Mouse (Mus musculus) erythroblast, embryonic 14.5 days (primary cell): ENCODE data around the gene Tns1. TPM values are rescaled to one million over a fixed set of nuclear protein-coding genes. Genes with fewer than 3 reads are reported as not detected.

Experiments used
- H3K27me3 ChIP-seq: 2 replicates; pipeline ENCODE4 v1.6.1; 2012; ENCODE audit warnings: inconsistent platforms; ENCODE audit not compliant: control insufficient read depth
- H3K36me3 ChIP-seq: 2 replicates; pipeline ENCODE4 v1.6.1; 2012; ENCODE audit warnings: mild to moderate bottlenecking, inconsistent platforms; ENCODE audit not compliant: control insufficient read depth
- H3K4me1 ChIP-seq: 2 replicates; pipeline ENCODE4 v1.6.1; 2012; ENCODE audit warnings: inconsistent platforms; ENCODE audit not compliant: control insufficient read depth
- H3K4me3 ChIP-seq: replicated peaks from 2 replicates; pipeline ENCODE3; 2012; ENCODE audit warnings: moderate library complexity, mild to moderate bottlenecking, inconsistent platforms
- H3K9me3 ChIP-seq: 2 replicates; pipeline ENCODE4 v1.6.1; 2012; ENCODE audit warnings: low read length, inconsistent platforms, mixed read lengths; ENCODE audit not compliant: control insufficient read depth
- GATA1 ChIP-seq: IDR thresholded peaks from 2 replicates; pipeline ENCODE4 v1.6.1; 2012; ENCODE audit warnings: low read length, inconsistent platforms, mixed read lengths
- TAL1 ChIP-seq: IDR thresholded peaks from 3 replicates; pipeline ENCODE4 v1.6.1; 2012; ENCODE audit warnings: low read length, inconsistent platforms, mixed read lengths
- polyA plus RNA-seq: library from polyadenylated mRNA; stranded (reverse); fragments of >175 nt; gene quantifications from 2 replicates; pipeline ENCODE4 v1.2.3, GENCODE M21; 2012

Tns1 gene
- polyA plus RNA-seq, 1 experiment, result 3.6 TPM

DNA sequence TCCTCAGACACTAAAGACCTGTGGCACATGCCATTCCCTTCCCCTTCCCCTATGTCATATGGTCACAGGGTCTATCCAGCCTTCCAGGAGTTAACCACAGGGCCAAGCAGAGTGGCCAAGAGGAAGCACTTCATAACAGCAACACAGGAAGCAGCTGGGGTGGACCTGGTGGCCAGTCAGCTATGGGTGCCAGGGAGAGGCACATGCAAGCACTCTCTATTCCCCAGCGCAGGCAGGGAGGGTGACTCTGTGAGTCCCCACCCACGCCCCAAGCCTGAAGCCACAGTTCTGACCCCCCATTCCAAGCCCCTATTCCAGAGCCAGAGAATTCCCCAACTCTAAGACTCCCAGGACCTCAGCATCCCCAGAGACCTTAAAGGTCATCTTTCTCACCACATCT is 89.5 kb downstream of the Tns1 start:
- H3K27me3 ChIP-seq, result peaks cover 34% of the 10 kb centered on the region
- no peak overlapping the region for H3K4me3 ChIP-seq
- H3K9me3 ChIP-seq, result no peaks in the 10 kb centered on the region
- no peak for TF ChIP-seq TAL1
- no peak for TF ChIP-seq GATA1
- no peaks in the 10 kb centered on the region for H3K36me3 ChIP-seq
- peaks cover 8% of the 10 kb centered on the region for H3K4me1 ChIP-seq

DNA sequence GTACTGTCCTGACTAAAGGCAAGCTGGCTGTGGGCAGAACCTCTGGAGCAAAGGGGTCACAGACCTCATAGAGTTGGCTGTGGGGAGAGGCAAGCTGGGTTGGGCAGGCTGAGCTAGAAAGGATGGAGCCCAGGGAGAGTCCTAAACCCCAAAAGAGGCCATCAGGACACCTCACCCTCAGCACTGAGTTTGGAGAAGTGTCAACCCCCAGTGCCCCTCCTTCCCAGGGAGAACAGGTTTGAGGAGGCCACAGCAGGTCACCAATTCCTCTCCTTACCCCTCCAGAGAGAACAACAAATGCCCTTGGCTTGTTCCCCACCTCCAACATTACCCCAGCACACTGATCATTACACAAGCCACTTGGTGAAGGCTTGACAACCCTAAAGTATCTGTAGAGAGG is 90.0 kb downstream of the Tns1 start:
- Histone ChIP-seq H3K36me3 (no peaks in the 10 kb centered on the region), H3K27me3 (peaks cover 34% of the 10 kb centered on the region), H3K4me1 (peaks cover 8% of the 10 kb centered on the region), H3K4me3 (no peak overlapping the region), H3K9me3 (no peaks in the 10 kb centered on the region)
- TF ChIP-seq TAL1 (no peak), GATA1 (no peak)

DNA sequence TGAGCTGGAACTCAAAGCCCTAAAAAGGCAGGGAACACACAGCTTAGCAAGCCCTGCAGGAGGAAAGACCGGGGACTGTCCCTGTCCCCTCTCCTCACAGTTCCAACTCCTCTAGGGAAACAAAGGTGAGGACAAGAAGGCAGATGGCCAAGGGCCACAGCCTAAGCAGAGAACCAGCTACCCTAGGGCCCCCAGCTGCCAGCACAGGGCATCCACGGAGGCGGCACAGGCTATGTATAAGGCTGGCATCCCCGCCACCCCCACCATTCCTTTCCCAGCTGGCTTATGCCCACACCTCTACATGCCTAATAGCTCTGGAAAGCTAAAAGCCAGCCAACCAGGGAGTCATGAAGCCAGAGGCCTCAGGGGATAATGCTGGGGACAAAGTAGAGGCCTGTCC is 90.8 kb downstream of the Tns1 start:
- Histone ChIP-seq H3K9me3 (no peaks in the 10 kb centered on the region), H3K36me3 (no peaks in the 10 kb centered on the region), H3K4me1 (peaks cover 8% of the 10 kb centered on the region), H3K27me3 (peaks cover 34% of the 10 kb centered on the region), H3K4me3 (no peak overlapping the region)
- no peak for TF ChIP-seq GATA1
- no peak for TF ChIP-seq TAL1

GRCm38 (mm10) chr1:74032966-74033365 is 91.3 kb downstream of the Tns1 start:
- Histone ChIP-seq H3K4me3 (no peak overlapping the region), H3K36me3 (no peaks in the 10 kb centered on the region), H3K27me3 (peaks cover 32% of the 10 kb centered on the region), H3K4me1 (peaks cover 8% of the 10 kb centered on the region), H3K9me3 (no peaks in the 10 kb centered on the region)
- TF ChIP-seq GATA1 (no peak), TAL1 (no peak)

DNA sequence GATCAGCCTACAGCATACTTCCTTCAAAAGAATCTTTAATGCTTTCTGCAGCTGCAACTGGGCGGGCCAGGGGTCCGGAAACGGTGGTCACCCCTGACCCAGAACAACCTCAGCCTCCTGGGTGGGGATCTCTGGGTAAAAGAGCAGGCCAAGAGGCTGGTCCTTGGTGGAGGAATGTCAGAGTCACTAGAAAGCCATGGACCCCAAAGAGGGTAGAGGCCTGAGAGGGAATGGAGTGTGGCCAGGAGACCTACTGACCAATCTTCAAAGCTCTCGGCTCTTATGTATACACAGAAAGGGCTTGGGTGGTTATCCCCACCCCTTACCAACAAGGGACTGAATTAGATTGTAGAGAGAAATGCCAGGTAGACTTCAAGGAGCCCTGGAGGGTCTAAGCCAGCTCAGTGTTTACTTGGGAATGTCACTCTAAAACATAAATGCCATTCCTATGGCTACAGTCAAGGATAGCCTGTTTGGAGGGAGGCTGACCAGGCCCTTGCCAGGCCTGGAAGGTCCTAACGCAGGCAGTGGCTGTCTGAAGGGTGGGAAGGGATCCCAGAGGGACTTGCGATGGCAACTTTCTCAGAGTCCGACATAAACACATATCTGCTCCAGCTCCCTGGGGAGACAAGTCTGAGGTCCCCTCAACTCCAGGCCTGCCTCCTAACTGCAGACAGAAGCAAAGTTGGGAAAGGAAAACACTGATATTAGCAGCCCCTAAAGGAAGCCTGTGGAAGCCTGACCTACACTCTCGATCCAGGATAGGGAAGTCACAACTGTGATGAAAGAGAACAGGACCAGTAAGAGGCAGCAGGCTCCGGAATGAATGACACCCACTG is 92.3 kb downstream of the Tns1 start:
- Histone ChIP-seq H3K4me3 (no peak overlapping the region), H3K9me3 (no peaks in the 10 kb centered on the region), H3K4me1 (peaks cover 6% of the 10 kb centered on the region), H3K27me3 (peaks cover 30% of the 10 kb centered on the region), H3K36me3 (no peaks in the 10 kb centered on the region)
- TF ChIP-seq TAL1, result no peak
- TF ChIP-seq GATA1, result no peak

DNA sequence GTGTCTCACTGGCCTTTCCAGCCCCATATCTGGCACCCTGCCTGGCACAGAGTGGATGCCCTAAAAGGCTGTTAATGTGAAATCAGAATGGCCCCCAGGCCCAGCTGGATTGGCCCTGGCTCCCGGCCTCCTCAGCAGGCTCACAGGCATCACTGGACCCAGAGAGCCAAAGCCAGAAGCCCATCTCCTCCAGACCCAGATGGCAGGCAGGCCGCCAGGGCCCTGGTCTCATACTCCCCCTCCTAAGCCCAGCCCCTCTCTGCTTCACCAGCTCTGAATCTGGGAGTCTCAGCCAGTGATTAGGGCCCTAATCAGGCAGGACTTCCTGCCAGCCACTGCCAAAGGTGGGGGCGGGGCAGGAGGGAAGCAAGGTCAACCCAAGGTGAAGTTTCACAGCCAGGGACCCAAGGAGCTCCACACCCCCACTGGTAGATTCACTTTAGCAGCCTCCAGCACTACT is 93.3 kb downstream of the Tns1 start:
- H3K36me3 ChIP-seq, result no peaks in the 10 kb centered on the region
- H3K9me3 ChIP-seq, result no peaks in the 10 kb centered on the region

DNA sequence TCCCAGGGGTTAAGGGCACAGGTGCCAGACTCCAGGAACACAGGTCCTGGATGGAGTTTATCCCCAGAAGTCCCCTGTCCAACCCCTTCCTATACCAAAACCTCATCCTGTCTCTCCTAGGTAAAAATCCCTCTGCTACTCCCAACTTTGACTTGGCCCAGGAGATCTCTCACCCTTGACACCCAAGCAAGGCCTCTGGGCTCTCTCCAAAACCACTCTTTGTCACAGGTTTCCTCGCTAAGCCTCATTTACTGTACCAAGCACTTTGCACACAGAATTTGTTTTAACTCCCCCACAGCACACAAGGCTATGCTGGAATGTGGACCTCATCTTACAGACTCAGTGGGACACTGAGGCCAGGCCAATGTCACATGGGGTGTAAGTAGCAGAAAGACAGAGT is 94.0 kb downstream of the Tns1 start:
- no peak overlapping the region for H3K4me3 ChIP-seq
- TF ChIP-seq TAL1, result no peak
- H3K27me3 ChIP-seq, result peaks cover 18% of the 10 kb centered on the region
- no peaks in the 10 kb centered on the region for H3K9me3 ChIP-seq
- H3K4me1 ChIP-seq, result no peaks in the 10 kb centered on the region
- H3K36me3 ChIP-seq, result no peaks in the 10 kb centered on the region

More for the DNA sequence above, 93.3 kb downstream of the Tns1 start:
- H3K4me3 ChIP-seq, result no peak overlapping the region
- H3K4me1 ChIP-seq, result no peaks in the 10 kb centered on the region
- TF ChIP-seq TAL1 (no peak), GATA1 (no peak)
- peaks cover 20% of the 10 kb centered on the region for H3K27me3 ChIP-seq

DNA sequence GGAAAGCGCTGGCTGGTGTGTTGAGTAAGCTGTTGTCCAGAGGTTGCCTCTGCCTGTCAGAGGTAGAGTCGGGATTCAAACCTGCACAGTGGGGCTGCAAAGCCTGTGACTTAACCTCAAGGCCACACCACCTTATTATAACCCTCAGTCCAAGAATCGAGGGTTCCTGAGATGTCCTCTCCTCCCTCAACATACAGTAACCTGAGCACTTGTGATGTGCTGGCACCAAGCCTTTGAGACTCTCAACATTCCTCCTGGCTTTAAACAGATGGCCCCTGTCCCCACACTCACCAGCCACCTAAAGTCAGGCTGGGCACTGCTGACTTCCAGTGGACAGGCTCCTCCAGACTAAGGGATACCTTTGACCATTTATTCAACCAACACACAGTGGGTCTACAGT is 94.6 kb downstream of the Tns1 start:
- TF ChIP-seq TAL1 (no peak), GATA1 (no peak)
- Histone ChIP-seq H3K4me1 (no peaks in the 10 kb centered on the region), H3K36me3 (no peaks in the 10 kb centered on the region), H3K27me3 (peaks cover 15% of the 10 kb centered on the region), H3K9me3 (no peaks in the 10 kb centered on the region), H3K4me3 (no peak overlapping the region)

GRCm38 (mm10) chr1:74028881-74029266 is 95.4 kb downstream of the Tns1 start:
- H3K36me3 ChIP-seq, result no peaks in the 10 kb centered on the region
- H3K4me3 ChIP-seq, result no peak overlapping the region
- TF ChIP-seq TAL1 (no peak), GATA1 (no peak)
- no peaks in the 10 kb centered on the region for H3K4me1 ChIP-seq
- H3K9me3 ChIP-seq, result no peaks in the 10 kb centered on the region
- H3K27me3 ChIP-seq, result peaks cover 10% of the 10 kb centered on the region

- Histone ChIP-seq H3K27me3 (peaks cover 10% of the 10 kb centered on the region), H3K9me3 (no peaks in the 10 kb centered on the region), H3K36me3 (no peaks in the 10 kb centered on the region), H3K4me3 (no peak overlapping the region), H3K4me1 (no peaks in the 10 kb centered on the region)
- TF ChIP-seq GATA1 (no peak), TAL1 (no peak)
Measured at GRCm38 (mm10) chr1:74028118-74028880, 96.0 kb downstream of the Tns1 start.
